Mouse (Mus musculus): ENCODE data around the gene Hsd17b12.

Hsd17b12 gene

DNA sequence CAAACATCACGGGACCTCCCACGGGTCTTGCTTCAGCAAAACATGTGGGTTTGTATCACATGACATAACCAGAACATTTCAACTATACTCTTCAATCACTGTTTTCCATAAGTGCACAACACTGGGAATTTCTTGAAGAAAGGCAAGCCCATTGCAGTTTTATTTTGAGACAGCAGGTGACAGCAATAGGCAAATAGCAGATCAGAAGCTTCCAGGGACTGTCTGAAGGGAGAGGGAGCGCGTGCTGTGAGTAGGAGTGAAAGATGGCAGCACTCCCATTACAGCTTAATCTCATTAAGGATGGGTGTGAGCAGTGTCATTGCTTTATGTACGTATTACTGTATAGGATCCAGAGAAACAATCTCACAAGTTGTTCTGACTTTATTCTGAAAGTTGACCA, 88.3 kb downstream of the Hsd17b12 start:
- no peak for DNase-seq (ENCODE audit: low spot score)

DNA sequence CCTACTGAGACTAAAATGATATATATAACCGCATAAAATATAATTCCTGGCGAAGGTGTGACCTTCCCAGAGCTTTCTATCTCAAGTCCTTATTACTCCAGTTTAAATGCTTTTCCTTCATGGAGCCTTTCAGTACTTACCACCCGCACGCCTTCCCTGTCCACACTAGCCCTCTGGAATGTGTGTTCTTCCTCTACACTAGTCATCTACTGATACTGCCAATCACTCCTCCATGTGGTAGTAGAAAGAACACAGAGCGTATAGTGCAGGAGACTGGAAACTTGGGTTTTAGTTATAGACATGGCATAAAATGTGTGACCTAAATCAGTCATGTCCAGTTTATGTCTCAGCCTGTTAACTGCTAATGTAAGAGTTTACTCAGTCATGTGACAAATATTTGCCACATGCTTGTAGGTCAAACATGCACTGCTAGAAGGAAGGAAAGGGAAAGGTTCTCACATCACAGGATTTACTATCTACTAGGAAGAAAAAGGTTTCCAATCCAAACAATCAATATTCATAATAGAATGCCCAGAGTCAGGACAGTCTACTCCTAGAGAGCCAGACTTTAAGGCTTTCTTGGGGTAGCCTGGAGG, 91.1 kb downstream of the Hsd17b12 start:
- DNase-seq (ENCODE audit: low spot score), result no peak

DNA sequence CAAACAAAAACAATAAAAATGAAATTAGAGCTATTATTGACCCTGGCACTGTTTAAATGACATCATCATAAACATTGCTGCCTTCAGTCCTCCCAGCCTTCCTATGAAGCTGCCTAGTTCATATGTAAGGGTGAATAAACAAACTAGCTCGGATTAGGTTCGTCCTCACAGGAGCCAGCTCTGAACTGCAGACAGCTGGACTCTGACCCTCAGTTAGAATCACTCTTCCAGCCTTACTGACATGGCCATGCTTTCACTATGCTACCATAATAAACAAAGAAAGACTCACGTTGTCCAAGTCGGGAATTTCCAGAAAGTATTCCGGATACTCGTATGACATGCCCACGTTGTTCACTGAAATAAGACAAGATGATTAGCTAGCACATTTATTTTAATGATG, 91.6 kb downstream of the Hsd17b12 start:
- no peak for DNase-seq (ENCODE audit: low spot score)

DNA sequence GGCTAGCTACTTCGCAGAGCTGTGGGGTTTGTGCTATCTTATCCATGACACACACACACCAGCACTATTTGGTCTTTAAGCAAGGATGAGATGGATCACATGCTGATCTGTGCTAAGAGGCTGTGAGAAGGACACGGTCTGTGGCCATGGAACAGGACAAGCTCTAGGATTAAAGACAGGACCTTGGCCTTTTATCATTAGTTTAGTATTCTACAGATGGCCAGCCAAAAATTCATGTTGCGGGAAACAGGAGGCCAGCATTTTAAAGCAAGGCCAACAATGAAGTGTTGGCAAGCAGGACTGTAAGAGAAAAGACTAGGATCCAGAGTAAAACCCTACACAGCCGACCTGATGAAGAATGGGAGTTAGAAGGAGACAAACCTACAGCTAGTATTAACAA, 95.0 kb downstream of the Hsd17b12 start:
- DNase-seq (ENCODE audit: low spot score), result no peak

DNA sequence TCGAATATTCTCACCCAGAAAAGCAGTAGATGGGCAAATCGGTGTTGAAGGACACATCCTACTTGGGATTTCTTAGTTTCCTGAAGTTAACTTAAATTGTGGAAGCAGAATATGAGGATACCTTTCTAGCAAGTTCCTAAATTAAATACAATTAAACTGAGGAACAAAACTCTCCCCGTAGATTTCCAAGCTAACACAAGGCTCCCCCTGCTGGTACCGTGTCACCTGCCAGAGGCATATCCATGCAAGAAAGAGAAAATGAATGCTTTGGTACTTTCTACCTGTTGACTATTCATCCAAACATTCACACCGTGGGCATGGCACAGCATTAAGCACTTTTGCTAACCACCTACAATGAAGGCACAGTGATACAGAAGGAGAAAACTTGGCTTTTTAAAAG, 98.3 kb downstream of the Hsd17b12 start:
- DNase-seq (ENCODE audit: low spot score), result peak; percentile 31

DNA sequence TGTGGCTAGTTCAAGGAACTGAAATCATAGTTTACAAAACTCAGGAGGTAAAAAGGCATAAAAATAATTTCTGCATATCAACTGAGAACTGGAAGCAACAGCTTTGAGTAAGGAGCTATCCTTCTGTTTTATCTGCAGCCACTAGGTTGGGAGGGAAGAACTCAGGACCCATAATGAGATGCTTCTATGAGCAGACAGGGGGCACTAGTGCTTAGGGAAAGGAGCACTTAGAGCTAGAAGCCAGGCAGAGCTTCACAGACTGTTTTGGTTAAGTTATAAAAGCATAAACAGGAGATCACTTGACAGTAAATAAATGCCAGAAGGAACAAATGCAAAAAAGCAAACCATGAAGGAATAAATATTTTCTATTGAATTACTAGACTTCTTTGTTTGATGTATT, 103.0 kb downstream of the Hsd17b12 start:
- DNase-seq (ENCODE audit: low spot score), result peak; percentile 20

DNA sequence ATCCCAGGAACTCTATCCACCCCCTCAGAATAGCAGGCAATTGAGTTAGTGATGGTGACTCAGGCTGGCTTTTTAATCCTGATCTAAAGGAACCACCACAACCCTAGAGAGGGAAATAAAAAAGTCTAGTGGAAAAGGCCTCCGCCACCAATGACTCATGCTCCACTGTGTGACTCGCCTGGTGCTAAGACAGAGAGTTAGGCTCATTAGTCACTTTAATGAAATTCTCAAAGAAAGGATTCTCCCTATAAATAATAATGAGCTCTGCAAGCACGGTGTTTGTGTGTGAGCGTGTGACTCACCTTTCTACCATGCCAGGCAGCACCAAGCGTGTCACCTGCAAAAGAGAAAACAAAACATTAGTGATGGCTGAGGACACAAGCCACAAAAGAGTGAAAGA, 105.8 kb downstream of the Hsd17b12 start:
- DNase-seq (ENCODE audit: low spot score), result no peak

DNA sequence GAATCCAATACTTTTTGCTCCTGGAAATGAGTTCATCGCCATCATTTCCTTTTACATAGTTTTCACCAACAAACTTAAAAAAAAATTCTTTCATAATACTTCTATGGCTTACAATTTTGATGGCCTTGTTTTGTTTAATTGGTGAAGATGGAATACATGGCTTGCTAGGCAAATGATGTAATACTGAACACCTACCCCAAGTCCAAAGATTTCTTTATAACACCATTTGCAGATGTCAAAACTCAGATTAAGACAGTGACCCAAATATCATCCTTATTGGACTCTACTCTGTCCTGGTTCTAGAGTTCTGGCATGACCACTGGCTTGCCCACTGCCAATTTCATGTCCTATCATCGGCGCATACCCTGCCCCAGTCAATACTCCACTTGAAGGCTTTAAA, 106.9 kb downstream of the Hsd17b12 start:
- no peak for DNase-seq (ENCODE audit: low spot score)

DNA sequence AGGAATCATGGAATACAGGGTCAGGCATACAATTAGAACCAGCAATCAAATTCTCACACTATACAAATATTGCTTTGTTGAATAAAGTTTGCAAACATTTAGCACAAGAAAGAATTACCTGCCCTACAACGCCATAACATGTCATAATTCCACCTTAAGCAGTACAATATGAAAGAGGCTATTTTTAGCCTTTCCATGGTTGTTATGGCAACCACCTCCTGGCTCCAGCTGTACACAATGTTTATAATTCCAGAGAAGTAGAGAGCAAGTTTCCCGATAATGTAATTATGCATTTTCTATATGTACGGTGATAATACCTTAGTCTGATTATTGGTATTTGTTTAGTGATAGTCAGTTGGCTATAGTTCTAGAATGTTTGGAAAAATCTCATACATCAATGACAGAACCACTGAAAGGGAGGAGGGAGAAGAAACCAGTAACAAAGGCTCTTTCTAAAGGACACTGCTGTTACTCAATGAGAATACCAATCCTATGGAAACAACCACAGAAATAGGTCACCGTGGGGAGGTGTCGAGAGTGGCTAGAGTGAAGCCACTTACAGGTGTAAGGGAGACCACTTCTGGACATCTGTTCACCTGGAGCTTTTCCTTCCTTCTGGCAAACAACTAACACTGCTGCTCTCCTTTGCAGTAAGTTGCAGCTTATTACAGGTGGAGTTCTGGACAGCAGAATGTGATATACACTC, 108.1 kb downstream of the Hsd17b12 start:
- no peak for DNase-seq (ENCODE audit: low spot score)

DNA sequence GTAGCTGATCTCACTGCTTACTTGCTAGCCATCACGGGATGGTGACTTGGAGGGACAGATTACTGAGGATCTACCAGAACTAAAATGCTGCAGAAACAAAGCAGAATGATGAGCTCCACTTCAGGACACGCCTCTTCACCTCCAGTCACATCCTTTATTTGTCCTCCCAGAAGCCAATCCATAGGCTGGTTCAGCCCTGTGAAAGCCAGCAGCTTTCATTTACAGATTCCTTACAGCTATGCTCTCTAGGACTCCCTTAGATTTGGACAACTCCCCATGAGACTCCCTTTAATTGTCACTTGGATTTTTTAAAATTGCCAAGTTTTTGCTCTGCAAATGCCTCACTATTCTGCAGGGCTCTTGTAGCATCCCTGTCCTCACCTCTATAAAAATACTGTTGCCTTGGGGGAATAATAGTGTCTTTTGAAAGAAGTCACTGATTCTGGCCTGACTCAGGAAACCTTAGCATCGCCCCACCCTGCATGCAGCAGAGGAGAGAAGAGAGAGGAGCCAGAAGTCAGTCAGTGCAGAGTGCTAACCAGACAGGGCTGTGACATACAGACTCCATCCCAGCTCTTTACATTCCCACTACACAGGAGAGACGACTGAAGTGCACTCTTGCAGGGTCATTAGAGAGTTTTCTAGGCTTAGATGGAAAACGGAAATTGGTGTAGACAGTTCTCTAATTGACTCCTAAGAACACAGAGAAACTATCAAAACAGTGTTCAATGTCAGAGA, 108.9 kb downstream of the Hsd17b12 start:
- DNase-seq (ENCODE audit: low spot score), result no peak

DNA sequence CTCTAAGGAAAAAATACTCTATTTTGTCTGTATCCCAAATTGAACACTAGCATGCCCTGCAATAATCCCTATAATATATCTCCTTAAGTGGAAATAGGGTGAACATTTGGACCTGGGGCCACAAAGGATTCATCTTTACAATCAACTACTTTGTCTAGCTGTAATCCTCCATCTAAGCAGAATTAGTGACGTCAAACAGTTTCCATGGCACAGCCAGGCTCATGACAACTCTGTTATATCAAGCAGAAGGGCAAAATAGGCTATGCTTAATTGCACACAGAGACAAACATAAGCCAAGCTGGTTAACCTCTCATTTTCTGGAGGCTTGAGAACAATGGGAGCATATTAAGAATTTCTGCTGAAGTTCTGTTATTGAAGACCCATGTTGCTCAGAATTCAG, 109.5 kb downstream of the Hsd17b12 start:
- no peak for DNase-seq (ENCODE audit: low spot score)

DNA sequence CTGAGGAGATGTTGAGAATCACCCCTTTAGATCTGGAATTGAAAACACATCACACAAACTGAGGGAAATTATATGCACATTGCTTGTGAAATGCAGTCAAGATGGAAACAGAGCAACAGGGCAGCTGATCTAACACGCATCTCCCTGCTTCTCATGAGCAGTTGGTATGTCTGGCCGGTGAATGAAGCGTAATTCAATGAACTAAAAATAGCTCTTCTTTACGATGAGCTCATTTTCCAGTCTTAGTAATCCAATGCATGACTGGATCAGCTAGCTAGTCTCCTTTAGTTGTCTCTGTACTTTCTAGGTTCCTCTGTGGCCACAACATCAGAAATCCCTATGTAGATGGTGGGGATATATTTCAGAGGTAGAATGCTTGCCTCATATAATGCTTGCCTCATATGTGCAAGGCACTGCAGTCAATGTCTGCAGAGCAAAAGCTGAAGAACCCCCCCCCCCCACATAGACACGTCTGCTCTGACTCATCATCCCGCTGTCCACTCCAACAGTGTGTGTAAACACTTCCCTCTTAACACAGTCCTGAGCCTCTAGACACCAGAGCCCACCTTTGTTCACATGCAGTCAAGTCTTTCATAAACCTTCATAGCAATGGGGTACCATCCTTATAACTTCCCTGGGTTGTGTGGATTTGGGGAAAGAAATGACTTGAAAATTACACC, 112.2 kb downstream of the Hsd17b12 start:
- no peak for DNase-seq (ENCODE audit: low spot score)

DNA sequence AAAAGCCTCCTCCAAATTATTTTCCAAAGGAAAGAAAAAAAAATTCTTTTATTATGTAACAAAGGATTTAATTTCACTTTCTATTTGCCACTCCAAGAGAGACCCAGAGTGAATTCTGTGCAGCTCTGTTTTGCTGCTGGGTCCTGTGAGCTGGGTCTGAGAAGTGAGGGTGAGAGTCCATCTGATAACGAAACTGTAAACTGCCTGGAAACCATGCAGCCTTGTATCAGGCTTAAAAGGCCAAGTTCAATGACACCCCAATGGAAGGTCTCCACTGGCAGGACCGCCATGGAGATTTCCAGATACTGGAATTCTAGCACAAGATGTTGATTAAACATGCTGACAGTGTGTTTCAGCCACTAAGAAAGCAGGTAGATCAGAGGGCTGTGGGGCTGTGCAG, 113.6 kb downstream of the Hsd17b12 start:
- DNase-seq (ENCODE audit: low spot score), result no peak

DNA sequence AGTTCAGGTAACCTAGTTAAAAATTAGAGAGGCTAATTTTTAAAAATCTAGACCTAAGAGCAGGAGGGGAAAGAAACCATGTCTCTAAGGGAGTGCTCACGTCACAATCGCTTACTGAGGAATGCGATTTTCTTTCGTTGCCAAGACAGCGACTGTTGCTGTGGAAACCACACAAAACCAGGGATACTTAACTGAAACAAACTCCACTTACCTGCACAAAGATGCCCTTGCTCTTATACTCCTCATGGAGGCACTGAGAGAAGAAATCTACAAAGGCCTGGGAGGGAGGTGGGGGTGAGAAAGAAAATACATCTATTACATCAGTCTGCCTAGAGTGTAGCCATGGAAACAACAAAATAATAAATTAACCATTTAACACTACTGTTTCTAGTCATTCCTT, 114.1 kb downstream of the Hsd17b12 start:
- no peak for DNase-seq (ENCODE audit: low spot score)

DNA sequence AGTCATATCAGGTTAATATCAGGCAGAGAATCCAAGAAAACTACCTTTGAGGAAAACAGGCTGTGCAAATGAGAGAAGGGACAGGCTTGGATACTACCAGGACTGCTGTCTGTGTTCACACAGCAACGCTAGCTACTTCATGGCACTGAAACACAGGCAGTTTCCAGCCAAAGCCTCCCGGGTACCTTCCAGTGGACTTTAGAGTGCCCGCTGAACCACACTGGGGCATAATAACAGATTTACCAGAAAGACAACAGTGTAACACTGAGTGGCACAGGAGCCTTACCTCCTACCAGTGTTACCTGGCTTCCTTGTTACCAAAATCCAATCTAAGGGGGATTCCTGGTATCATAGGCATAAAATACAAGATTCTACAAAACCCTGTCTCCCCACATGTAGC, 115.3 kb downstream of the Hsd17b12 start:
- DNase-seq (ENCODE audit: low spot score), result no peak

DNA sequence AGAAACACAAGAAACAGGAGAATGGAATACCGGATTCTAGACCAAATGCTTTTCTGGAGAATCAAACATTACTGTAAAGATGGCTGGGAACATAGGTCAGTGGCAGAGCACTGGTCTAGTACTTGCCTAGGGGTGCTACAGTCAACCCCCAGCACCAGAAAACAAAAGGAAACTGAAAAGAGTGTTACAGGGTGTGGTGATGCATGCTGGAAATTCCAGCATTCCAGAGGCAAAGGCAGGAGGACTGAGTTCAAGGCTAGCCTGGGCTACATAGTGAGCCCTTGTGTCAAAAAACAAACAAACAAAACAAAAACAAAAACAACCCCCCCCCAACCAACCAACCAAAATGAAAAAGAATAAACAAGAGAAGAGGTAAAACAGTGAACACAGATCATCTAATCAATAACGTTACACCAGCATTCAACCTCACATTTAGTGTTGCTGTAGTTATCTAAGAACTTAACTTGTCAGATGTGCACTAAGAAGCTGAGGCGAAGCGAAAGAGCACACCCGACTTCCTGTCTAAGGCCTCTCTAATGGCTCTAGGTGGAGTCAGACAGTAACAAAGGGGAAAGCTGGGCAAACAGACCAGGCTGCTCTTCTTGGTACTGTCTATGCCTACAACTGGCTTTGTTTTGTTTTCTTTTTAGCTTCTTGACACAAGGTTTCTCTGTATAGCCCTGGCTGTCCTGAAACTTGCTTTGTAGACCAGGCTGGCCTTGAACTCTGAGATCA, 117.2 kb downstream of the Hsd17b12 start:
- DNase-seq (ENCODE audit: low spot score), result no peak

DNA sequence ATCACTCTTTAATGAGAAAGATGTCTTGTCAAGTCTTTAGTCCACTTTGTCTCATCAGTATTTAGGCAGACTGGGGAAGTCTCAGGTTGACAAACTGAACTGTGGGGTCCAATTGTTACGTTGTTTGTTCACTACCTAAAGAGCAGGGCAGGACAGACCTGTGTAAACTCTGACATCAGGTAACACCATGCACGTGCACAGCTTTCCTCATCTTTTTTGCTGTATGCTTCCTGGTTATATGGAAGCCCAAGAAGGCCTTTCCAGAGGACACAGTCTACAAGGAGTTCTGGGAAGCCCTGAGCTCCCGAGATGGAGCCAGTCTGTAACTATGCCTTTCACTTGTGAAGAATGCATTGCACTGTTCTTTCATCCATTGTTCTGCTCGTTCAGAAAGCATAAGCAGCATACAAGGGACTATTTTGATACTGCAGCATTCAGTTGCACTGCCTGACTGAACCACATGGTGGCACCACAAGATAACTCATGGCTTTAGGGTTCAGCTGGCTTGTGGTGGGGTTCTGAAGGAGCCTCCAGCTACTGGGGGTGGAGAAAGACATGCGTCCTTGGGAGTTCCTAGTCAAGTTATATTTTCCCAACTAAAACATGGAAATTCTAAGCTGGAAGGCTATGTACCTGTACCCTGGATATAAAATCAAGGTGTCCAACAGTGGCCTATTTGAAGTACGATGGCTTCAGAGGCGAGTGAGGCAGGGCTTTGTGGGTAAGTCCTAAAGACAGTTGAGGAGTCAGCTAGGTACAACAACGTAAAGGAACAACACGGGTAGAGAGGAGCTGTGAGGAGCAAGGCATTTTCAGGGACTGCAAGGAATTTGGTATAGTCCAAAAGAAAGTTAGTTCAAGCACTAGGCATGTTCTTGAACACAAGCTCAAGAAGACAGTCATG, 122.1 kb downstream of the Hsd17b12 start:
- peak; percentile 48 for DNase-seq (ENCODE audit: low spot score)

DNA sequence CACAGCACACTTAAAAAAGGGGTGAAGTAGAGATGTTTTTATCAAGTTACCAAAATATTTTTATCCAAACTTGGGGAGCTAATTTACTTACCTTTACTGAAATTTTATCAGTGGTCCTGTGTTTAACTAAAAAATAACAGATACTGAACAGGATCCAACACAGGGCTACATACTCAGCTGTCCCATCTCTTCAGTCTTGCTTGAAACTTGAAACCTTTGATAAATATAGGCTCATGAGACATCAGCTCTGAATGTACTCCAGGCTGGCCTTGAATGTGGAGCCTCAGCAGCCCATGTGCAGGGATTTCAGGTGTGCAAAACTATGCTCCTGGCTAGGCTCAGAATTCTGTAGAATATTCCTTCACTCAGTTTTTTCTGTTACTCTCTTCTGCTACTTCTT, 127.2 kb downstream of the Hsd17b12 start:
- no peak for DNase-seq (ENCODE audit: low spot score)

DNA sequence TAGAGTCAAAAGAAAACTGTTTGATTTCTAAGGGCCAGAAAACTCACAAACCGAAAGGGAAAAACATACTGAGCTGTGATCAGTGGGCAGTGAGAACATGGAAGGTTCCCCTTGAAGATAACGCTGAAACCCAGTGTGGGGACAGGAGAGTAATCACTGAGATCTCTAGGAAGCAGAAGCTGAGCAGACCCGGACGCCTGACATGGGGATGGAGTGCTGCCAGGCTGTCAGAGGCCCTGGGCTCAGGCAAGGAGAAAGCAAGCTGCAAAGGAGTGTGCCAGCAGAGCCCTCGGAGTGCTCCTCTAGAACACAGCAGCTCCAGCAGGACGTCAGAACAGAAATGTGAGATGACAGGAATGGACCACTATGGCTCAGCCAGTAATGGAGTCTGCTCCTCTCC, 133.1 kb downstream of the Hsd17b12 start:
- no peak for DNase-seq (ENCODE audit: low spot score)

DNA sequence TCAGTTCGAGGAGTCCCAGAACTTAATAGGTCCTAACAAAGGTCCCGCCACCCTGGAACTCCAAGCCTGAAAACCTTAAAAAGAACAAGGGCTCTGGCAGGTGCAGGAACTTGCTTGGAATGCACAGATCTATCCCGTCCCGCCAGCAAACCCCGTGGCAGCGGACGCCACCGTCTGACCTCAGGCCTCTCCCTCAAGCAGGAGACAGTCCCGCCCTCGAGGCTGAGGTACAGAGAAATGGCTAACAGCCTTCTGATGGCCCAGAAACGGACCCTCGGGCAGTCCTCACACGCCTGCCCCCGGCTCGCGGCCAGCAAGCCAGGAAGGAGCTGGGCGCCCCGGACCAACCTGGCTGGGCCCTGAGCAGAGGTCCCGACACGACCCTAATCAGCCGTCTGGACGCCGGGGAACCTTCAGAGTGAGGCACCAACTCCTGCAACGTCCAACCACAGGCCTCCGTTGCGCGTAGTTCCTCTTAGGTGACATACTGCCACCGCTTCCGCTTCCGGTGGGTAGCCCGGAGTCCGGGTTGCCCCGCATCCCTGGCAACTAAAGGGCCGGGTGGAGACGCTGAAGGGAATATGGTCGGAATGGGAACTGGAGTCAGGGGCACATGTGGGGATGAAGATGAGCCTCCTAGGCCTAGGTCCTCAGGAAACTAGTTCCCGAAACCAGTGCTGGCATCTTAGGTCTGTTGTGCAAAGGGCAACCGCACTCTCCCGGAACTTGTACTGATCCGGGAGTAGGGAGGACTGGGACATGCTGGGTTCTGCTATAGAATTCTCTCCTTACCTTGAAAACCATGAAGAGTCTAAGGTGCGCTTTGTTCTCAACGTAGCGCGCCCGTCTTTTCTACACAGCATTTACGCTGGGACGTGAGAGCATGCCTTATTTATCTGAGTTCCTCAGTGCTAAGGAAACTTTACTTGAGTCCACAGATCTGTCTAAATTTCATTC, 147.2 kb downstream of the Hsd17b12 start, which contains the start of gene Alkbh3:
Gene Alkbh3, minus strand, starts transcription at position 473 of the 957 bp plus-strand sequence.
- DNase-seq (ENCODE audit: low spot score), result peak; percentile 90
